Mouse (Mus musculus) lung, adult 2 months (tissue): ENCODE results near the gene Amigo1. TPM values are rescaled to one million over a fixed set of nuclear protein-coding genes. Genes with fewer than 3 reads are reported as not detected.

Experiments
- DNase-seq: peaks from one replicate; pipeline ENCODE4 v3.0.0; 2022
- H3K4me1 ChIP-seq: fragments of 200-500 bp; 2 replicates; pipeline ENCODE4 v1.6.1; 2011; ENCODE audit warnings: low read length; ENCODE audit not compliant: control insufficient read depth, insufficient read depth
- H3K4me3 ChIP-seq: fragments of 200-500 bp; replicated peaks from 2 replicates; pipeline ENCODE3; 2011; ENCODE audit warnings: low read depth, mild to moderate bottlenecking, control low read depth, low read length; ENCODE audit errors: extremely low read depth
- CTCF ChIP-seq: fragments of 200-500 bp; IDR thresholded peaks from 2 replicates; pipeline ENCODE4 v1.5.1; 2011; ENCODE audit warnings: mild to moderate bottlenecking, low read length, control low read depth; ENCODE audit not compliant: insufficient read depth
- POLR2A ChIP-seq: fragments of 200-500 bp; IDR thresholded peaks from 2 replicates; pipeline ENCODE4 v1.6.1; 2011; ENCODE audit warnings: low read depth, mild to moderate bottlenecking, control low read depth, low read length, borderline replicate concordance; ENCODE audit errors: extremely low read depth
- WGBS: fragments of 180-500 bp; shearing (Covaris S2); methylation state at CpG from one replicate; pipeline ENCODE4 v1.1.7; 2018; 5-methylcytosine and 5-hydroxymethylcytosine counted together
- polyA plus RNA-seq: library from polyadenylated mRNA; depleted of rRNA; stranded (reverse); fragments of >200 nt; gene quantifications from 2 replicates; pipeline ENCODE4 v1.2.3, GENCODE M21; 2012; rRNA removed

The Amigo1 gene
- 22.3 and 27.1 TPM in 2 replicates for polyA plus RNA-seq

DNA sequence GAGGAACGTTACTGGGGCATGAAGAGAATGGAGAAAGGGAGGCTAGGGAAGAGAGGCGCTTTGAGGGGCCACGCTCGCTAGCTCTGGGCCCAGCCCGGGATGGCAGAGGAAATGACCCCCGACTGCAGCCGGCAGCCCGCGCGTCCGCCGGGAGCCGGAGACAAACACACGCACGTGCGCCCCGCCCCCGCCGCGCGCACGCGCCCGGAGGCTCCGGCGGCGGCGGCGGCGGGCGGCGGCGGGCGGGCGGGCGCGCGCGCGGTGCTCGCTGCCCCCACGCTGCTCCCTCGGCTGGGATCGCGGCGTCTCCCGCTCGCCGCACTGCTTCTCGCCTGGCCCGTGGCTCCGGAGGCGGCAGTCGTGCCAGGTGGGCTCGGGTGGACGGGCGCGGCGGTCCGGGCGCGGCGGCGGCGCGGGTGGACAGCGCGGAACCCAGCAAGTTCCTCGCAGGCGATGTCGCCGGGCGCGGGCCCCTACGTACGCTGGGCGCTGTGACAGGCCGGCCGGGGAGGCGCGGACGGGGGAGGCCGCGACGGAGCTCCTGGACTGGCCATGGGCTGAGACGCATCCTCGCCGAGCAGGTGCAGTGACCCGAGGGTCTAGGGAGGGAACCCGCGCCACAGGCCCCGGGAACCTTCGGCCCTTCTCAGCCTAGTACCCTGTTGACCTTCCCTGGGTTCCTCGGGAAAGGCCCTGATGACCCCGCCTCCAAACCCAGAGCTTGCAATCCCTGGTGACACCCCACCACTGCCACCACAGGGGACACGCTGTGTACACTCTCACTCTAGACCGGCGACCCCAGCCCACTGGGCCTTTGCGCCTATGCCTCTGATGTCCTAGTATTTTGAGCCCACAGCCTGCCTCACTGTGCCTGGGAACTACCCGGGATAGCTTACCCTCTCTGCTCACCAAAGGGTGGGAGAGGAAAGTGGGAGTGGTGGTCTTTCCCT is at the start of gene Amigo1:
Gene Amigo1 (plus strand): TSS at position 238 of the 950 bp plus-strand sequence.
- peak; percentile 59 for DNase-seq
- Histone ChIP-seq H3K4me3 (peak within 1 kb of the TSS; percentile 91), H3K4me1 (peaks cover 11% of the 10 kb centered on the region)
- WGBS: 5% methylated on average over 68 of the region's 100 CpGs
- TF ChIP-seq POLR2A: no peak
- no peak for TF ChIP-seq CTCF

- DNase-seq: no peak
- Histone ChIP-seq H3K4me3 (no peak overlapping the region), H3K4me1 (no peaks in the 10 kb centered on the region; the same call in 1 of the 2 replicates)
- 60% methylated on average over 1 of the region's 1 CpGs for WGBS
- no peak for TF ChIP-seq POLR2A
- TF ChIP-seq CTCF: no peak
Observed at GRCm38 (mm10) chr3:108139113-108139512, 47.0 kb upstream of the Amigo1 start.

- no peak for DNase-seq
- WGBS: 59% methylated on average over 4 of the region's 4 CpGs
- TF ChIP-seq CTCF: no peak
- TF ChIP-seq POLR2A: no peak
Observed at GRCm38 (mm10) chr3:108140786-108141185, 45.3 kb upstream of the Amigo1 start.

GRCm38 (mm10) chr3:108145534-108146445 is 40.3 kb upstream of the Amigo1 start, which contains the start of gene Gnai3:
Gene Gnai3 (minus strand): TSS chr3:108146146.
- WGBS: under 1% methylated on average over 63 of the region's 63 CpGs
- DNase-seq: peak; percentile 91
- peak within 1 kb of the TSS; percentile 90 for H3K4me3 ChIP-seq
- no peak for TF ChIP-seq CTCF
- TF ChIP-seq POLR2A: peak; percentile 97
- no peaks in the 10 kb centered on the region for H3K4me1 ChIP-seq

More at GRCm38 (mm10) chr3:108140786-108141185, 45.3 kb upstream of the Amigo1 start:
- Histone ChIP-seq H3K4me1 (no peaks in the 10 kb centered on the region; the same call in 1 of the 2 replicates), H3K4me3 (no peak overlapping the region)

DNA sequence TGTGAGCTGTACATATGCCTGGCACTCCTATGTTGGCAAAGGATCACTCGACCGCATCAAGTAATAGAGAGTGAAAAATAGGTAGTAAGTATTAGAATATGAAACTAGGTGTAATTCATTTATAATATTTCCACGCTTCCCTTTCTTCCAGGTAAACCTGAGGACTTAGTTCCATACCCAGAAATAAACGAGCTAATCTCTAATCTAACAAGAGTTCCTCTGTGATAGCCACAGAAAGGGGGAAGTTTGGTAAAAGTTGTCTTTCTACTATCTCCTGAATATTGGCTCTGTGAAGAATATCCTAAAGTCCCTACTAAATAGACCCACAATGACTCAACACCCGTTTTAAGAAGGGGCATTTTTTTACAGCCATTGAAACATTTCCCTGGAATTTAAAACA is 39.5 kb upstream of the Amigo1 start:
- DNase-seq: no peak
- TF ChIP-seq POLR2A (no peak), CTCF (no peak)
- 41% methylated on average over 5 of the region's 5 CpGs for WGBS
- Histone ChIP-seq H3K4me3 (peak overlapping the region; percentile 90), H3K4me1 (no peaks in the 10 kb centered on the region)

DNA sequence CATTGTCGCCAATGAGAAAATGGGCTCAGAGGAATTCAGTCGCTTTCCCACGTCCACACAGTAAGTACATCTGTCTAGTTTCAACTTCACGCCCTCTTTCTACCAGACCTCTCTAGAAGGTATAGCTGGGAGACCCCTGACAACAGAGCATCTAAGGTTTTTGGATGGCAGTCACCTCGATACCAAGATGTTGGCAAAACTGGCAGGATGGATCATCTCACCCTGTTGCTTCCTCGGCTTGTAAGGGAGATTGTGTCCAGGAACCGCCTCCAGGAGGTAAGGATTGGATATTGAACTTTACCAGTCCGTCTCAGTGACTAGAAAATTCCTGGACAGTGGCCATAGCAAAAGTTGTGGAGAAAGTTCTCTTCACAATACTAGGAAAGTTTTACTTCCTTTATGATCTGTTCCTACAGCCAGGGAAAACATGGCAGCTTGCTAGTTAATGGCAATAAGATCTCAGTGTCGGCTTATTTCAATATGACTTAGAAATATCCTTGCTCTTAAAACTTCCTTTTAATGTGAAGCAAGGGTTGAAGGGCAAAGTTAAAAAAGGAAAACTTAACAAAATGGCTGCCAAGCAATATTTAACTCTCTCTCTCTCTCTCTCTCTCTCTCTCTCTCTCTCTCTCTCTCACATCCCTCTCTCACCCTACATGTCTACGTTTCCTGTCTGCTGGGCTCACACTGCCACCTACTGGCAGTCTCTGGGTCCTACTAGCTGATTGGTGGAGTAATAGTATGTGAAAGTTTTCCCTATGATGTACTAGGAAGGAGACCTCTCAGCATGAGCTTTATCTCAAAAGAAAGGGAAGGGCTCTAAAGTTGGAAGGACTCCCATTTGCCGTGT is 38.5 kb upstream of the Amigo1 start:
- Histone ChIP-seq H3K4me3 (no peak overlapping the region), H3K4me1 (no peaks in the 10 kb centered on the region)
- WGBS: 56% methylated on average over 11 of the region's 11 CpGs
- peak; percentile 95 for TF ChIP-seq CTCF
- TF ChIP-seq POLR2A: no peak
- peak; percentile 80 for DNase-seq

- 86% methylated on average over 3 of the region's 3 CpGs for WGBS
- Histone ChIP-seq H3K4me3 (no peak overlapping the region), H3K4me1 (no peaks in the 10 kb centered on the region)
- DNase-seq: no peak
- TF ChIP-seq POLR2A (no peak), CTCF (no peak)
Observed at GRCm38 (mm10) chr3:108152290-108152689, 33.8 kb upstream of the Amigo1 start.

DNA sequence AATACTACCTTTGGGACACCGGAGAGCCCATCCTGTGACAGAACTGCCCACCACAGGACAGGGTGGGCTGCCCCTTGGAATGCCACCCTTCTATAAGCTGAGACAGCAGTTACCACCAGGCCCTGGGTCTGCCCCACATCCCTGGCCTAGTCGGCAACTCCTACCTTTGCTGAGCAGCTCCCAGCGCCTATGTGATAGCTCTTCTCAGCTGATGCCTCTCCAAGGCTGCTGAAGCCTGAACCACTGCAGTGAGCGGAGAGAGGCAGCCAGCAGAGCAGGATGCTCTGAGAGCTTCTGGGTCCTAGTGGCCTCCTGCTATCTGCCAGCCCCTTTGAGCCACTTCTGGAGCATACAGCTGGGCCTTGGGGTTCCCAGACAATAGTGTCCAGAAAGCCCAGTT is 31.5 kb upstream of the Amigo1 start, which contains the start of gene Gpr61:
Gene Gpr61 (minus strand): TSS at position 227 of the 400 bp plus-strand sequence.
- no peak for TF ChIP-seq POLR2A
- no peak for TF ChIP-seq CTCF
- 60% methylated on average over 4 of the region's 4 CpGs for WGBS
- DNase-seq: no peak
- Histone ChIP-seq H3K4me1 (no peaks in the 10 kb centered on the region), H3K4me3 (no peak within 1 kb of the TSS)
